Mouse (Mus musculus): ENCODE results near the gene Naa25.

GRCm38 (mm10) chr5:121438131-121438530, 40.4 kb downstream of the Naa25 start:
- TF ChIP-seq CTCF (IDR thresholded peaks at IDR 0.05; ENCODE audit: low read depth, low read length) (no peak), POLR2A (IDR thresholded peaks at IDR 0.05; ENCODE audit: borderline replicate concordance, low read depth, low read length) (no peak)
